Mouse (Mus musculus) layer of hippocampus, adult 8-10 months (tissue): Measurements from ENCODE around the gene Bzw2. TPM values are rescaled to one million over a fixed set of nuclear protein-coding genes. Genes with fewer than 3 reads are reported as not detected.

Experiments
- DNase-seq, 2 experiments: peaks; one replicate each; pipeline ENCODE4 v3.0.0; 2022; ENCODE audit warnings: low spot score in 2 of 2
- total RNA-seq, 4 experiments: library from RNA; stranded (reverse); gene quantifications; 2 replicates each; pipeline ENCODE4 v1.2.4; 2022

Gene Bzw2
- total RNA-seq, 4 experiments from 2014 or later, result 50.8 to 60.5 (median 56.9) TPM

DNA sequence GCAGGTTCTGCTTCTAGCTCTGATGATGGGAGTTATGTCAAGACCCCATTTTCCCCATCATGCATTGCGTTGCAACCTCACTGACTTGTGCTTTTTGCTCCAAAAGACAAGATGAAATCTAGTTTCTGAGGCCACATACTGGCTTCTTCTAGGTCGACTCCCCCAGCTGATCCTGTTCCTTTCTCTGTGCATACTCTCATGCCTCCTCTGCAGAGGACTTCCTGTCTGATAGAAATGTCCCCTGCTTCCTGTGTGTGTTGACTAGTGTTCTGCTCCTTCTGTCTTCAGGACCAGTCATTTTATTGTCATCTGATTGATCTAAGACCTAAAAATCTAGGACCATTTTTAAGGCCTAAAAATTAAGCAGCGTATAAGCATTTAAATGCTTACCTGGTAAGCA lies 22.5 kb downstream of the Bzw2 start:
- no peak for DNase-seq

DNA sequence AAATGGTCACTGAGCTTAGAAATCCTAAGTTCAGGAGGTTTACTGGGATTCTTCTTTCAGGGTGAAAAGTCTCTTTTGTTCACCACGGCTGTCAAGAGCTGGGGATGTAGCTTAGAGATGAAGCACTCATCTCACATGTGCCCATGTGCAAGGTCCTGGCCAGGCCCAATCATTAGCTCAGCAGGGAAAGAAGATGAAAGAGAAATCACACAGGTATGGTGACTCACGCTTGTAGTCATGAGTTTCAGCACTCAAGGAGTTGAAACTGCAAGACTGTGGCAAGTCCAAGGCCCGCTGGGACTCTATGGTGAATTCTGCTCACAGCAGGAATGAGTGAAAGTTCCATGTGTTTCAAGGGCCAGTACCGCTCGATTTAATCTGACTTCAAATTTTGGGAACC lies 23.8 kb downstream of the Bzw2 start:
- DNase-seq, result no peak

DNA sequence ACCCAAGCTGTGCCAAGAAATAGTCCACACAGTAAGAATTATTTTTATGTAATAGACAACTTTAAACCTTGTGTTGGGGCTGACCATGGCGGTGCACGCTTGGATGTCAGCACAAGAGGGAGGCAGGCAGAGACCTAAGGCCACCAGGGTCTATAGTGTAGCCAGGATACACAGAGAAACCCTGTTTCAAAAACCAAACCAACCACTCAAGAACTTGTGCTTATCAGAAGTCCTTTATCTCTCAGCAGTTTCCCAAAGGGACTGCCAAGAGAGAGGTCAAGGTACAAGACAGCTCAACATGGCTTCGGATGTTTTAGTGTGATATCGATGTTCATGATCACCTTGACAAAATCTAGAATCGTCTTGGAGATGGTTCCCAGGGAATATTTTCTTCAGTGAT lies 24.3 kb downstream of the Bzw2 start:
- no peak for DNase-seq

DNA sequence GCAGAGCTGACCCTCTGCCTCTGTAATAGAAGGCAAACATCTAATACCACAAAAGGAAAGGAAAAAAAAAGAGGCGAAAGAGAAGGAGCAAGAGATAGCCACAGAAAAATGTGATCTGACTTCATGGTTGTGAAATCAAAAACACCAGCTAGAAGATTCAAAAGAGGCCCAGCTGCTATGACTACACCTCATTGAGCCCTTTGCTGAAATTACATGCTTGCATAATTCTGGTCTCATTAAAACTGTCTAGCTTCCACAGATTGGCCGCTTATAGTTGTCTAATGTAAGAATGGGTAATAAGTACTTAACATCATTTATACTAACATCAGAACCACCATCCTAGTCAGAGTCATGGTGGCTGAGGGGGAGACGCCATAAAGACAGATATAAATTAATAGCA lies 25.2 kb downstream of the Bzw2 start:
- DNase-seq, result no peak

DNA sequence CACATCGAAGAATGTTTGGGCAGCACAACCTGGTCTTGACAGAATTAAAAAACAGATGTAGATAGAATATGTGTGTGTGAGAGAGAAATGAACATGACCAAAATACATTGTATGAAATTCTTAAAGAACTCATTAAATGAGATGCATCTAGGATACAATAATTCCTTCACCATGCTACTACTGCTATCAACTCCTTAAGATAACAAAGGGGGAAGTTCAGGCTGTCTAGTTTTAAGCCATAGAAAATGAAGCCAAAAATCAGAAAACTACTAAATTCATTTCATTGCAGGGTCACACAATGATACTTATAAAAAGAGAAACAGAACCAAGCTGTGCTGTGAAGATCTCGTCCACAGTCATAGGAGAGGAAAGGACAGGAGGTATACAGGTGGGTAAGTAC lies 25.6 kb downstream of the Bzw2 start:
- no peak for DNase-seq

DNA sequence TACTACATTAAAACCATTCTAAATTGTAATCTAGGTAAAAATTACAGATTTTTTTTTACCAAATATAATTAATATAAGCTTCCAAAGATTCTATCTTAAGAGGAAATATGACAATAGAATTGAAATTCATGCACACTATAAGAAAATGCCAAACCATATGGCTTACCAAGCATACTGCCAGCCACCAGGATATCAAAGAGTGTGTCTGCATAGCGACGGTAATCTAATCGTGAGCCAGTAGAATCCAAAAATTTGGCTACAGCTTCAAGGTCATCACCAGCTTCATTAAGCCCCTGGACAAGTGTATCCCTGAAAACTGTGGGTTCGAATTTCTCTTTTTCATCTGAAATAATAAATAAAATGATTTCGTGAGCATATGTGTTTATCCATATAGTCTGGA lies 28.1 kb downstream of the Bzw2 start:
- DNase-seq, result no peak

DNA sequence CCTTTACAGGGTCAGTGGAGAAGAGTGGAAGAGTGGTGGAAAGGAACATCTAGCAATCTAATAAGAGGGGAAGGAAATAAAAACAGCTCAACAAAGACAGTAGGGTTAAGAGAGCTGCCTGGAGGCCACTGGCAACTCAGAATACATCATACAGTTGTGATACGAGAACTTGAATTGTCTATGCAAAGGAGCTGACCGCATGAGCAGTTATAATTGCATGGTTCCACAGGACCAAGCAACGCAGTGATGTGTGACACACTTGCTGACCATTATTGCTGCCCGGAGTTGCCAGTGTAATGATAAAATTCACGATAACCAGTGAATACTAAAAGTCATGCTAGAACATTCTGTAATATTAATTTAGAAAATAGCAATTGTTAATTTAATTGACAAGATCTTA lies 31.8 kb downstream of the Bzw2 start:
- no peak for DNase-seq

DNA sequence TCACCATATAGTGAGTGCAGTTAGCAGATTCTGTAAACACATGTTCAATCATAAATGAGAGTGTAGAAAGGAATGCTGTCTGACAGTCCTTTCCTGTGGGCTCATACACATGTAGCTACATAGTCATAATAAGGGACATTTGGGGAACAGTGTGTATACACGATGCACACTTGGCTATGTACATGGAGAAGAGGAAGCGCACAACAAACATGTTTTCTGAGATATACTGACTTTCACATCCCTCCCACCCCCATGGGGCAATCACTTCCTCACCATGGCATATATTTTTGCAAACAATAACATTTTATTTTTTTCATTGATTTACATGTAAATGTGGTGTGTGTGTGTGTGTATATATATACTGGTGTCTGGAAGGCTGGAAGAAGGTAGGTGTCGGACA lies 38.6 kb downstream of the Bzw2 start:
- no peak for DNase-seq

DNA sequence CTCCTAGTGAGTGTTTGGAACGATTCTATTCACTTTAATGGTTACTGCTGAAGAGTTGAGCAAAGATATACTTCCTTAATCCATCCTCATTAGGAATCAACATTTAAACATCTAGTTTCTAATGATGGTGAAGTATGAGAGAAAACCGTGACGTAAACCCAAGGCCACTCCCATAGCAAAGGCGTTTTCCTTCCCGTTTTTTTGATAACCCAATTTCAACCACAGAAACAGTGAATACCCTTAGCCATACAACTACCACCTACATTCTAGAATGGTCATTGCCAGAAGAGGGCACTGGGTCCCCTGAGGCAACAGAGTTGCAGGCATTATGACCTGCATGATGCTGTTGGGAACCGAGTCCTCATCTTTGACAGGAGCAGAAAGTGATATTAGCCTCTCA lies 40.7 kb downstream of the Bzw2 start:
- DNase-seq, result no peak

DNA sequence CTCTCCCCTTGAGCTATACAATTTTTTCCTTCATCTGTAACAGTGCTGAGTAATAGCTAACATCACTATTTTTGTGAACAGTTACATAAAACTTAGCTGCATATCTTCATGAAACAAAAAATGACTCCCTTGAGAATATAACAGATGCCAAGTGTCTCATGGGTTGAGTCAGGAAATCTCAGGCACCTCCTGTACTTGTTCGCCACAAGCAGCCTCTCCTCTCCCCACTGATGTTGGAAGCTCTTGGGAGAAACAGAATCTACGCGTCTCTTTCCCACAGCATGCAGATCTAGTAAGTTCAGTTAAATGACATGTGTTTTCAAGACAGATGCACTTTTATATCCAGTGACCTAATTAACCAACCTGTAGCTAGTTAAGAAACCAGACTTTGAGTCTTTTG lies 45.8 kb downstream of the Bzw2 start:
- DNase-seq, result no peak

DNA sequence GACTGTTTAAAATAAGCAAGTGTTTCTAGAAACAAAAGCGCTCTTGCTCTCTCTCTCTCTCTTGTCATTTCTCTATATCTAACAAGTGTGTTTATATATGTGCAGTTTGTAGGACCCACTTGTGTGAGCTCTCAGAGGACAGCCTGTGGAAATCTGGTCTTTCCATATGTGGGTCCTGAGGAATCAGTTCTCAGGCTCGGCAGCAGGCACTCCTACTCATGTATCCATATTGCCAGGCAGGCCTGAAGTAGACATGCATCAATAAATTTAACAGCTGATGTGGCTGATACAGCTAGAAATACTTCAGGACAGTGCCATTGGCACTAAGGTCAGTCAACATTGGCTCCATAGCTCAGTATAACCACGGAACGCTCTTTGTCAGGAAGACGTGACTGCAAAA lies 46.8 kb downstream of the Bzw2 start:
- DNase-seq, result no peak

DNA sequence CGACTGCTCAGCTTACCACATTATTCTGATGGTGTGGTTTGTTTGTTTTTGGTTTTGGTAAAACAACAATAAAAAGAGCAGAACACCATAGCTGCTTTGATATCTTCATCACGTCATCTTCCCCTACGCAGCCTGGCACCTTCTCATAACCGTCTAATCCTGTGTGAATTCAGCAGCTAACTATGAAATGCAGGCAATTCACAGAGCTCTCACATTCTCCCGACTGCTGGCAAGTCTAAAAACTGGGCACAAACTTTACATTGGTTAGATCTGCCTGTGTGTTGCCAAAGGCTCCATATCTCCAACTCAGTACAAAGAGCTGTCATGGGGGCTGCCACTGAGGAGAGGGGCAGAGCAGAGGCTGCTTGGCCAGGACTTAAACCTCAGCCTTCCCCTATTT lies 47.4 kb downstream of the Bzw2 start:
- DNase-seq, result no peak

DNA sequence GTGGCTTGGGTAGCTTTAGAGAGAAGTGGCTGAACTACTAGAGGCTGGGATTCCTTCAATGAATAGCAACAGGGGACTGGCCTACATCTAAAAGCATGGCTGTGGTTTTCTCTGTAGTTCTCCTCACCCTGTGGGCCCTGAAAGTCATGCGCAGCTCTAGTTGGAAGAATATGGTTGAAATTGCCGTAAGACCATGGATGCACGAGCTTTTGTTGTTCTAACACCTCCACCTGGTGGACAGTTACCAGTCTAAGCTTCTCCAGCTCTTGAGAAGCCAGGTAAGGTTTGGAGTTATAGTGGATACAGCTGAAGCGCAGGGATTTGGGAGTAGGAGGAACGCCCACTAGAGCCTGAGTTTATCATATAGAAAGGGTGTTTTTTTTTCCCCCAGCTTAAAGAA lies 49.4 kb downstream of the Bzw2 start:
- no peak for DNase-seq

DNA sequence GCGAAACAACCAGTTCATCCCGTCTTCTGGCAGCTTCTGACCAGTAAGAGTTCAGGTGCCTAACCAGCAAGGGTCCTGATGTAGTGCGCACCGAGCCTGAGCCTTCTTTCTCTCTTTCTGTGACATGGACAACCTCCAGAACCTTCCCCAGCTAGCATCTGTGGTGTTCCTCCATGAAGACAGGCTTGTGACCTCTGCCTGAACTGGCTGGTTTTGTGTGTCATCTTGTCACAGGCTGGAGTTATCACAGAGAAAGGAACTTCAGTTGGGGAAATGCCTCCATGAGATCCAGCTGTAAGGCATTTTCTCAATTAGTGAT lies 54.3 kb downstream of the Bzw2 start:
- DNase-seq, result no peak

DNA sequence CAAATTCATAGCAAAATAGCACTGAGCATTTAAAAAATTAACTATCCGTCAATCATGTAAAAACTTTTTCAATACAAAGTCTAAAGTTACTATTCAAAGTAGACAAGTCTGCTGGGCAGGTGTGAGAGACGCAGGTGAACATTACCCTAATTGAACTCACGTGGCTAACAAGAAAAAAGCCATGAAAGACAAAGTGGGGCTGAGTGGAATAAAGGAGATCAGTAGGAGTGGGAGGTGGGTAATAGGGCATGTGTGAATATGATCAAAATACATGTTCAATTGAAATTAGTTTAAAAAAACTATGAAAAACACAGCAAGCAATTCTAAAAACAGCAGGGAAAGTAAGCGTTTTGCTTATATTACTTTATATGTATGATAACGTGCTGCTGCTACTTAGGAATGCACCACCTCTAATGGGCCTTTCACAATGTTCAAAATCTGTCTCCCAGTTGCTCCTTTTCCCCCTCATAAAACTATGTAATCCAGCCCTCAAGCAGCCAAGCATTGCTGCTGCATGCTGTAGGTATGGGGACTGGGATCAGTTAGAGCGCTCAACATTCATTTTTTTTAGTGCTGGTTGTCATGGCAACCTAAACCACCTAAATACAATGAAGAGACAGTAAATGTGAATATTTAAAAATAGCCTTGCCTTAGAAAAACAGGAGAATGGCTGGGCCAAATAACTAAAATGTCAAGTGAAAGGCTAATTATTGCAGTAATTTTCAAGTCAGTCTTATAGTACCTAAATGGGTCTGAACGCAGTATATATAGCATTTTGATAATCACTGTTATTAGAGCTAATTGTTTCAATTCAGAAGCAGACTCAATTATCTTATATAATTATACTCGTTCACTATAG lies 54.9 kb downstream of the Bzw2 start:
- no peak for DNase-seq

DNA sequence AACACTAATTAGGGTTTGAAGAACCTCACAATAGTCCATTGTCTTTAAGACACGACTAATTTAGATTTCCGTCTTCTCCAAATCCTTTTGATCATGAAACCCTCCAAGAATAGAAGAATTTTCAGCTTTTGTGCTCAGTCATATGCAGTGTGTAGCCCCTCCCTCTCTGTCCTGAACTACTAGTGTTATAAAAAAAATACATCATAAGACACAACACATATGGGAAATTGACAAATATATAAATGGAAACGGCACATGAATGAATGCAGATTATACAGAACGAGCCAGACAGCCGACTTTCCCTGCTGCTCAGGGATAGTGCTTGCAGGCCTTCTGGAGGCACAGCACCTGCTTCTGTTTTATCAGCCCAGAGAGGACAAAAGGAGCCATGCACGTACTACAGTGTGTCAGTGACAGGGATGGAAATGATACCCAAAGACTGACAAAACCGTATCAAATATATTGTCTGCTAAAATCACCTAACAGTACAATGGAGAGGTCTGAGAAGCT lies 62.5 kb downstream of the Bzw2 start:
- no peak for DNase-seq

DNA sequence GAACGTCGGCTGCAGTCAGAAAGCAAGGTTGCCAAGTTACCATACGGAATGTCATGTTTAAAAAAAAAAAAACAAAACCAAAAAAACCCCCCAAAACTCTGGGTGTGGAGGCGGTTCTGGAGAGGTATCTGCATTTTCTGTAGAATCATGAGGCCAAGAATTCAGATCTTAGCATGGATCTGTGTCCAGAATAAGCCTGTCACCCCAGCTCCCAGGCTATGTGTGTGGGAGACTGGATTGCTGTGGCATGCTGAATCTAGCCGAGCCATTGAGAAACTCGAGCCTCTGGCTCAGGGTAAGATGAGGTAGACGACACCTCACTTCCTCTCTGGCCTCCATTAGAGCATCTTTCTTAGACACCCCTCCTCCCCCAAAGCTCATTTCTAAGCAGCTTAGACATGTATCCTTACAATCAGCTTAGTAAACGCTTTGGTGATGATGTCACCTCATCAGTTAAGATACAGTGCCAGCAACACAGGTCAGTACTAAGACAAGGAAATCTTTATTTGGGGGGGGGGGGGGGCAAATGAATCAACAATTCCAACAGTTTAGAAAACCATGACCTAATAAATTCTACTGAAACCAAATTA lies 64.7 kb downstream of the Bzw2 start:
- DNase-seq, result no peak

DNA sequence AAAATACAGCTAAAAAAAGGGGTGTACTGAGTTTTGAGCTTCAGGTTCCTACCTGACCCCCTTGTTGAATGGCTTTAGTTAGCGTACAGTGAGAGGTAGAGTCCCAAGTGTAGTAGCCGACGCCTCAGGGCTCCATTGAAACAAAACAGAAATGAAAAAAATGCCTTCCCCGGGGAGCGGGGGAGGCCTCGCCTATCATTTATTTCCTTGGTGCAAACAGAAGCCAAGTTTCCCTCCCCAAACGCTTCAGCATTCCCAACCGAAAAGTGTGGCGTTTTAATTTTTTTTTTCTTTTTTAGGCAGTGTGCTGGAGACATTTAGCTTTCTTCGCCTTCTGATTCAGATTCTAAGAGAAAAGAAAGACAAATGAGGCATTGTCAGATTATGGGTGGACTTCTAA lies 65.9 kb downstream of the Bzw2 start:
- DNase-seq, result no peak

DNA sequence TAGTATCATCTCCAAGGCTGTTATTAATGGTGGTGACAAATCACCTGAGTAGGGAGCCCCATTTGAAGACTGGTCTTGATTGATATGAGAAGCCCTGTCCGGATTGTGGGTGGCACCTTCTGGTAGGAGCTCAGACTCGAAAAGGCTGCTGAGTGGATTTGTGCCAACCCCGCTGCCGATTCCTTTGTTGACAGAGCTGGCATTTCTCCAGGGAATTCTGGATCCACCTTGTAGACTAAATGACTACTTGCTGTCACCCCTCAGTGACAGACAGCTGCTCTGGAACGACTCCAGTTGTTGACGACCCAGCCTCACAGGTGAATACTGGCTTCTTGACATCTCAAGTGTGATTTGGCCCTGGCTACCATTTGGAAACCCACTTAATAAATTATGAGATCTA lies 68.7 kb downstream of the Bzw2 start:
- no peak for DNase-seq

DNA sequence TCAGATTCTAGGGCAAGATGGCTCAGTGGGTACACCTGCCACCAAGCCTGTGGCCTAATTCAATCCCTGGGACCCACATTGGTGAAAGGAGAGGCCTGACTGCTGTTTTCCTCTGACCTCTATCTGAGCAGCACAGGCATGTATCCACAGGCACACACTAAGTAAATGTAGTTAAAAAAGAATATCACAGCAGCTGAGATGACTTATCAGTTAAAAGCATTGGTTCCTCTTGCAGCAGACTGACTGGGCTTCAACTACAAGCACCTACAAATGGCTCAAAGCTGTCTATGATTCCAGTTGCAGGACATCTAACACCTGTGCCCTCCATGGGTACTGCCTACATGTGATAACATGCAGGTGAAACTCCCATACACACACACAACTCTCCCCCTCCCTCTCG lies 69.1 kb downstream of the Bzw2 start:
- DNase-seq, result no peak

DNA sequence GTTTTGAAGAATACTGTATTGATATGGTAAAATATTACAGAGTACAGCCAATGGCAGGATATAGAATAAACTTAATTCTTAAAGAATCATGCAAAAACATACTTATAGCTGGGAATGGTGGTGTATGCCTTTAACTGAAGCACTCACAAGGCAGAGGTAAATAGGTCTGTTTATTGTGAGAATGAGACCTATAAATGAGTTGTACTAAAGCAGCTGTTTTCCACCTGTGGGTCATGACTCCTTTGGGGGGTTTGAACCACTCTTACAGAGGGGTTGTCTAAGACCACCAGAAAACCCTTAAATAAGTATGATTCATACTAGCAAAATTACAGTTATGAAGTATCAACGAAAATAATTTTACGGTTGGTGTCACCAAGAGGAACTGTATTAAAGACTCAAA lies 72.5 kb downstream of the Bzw2 start:
- DNase-seq, result no peak

DNA sequence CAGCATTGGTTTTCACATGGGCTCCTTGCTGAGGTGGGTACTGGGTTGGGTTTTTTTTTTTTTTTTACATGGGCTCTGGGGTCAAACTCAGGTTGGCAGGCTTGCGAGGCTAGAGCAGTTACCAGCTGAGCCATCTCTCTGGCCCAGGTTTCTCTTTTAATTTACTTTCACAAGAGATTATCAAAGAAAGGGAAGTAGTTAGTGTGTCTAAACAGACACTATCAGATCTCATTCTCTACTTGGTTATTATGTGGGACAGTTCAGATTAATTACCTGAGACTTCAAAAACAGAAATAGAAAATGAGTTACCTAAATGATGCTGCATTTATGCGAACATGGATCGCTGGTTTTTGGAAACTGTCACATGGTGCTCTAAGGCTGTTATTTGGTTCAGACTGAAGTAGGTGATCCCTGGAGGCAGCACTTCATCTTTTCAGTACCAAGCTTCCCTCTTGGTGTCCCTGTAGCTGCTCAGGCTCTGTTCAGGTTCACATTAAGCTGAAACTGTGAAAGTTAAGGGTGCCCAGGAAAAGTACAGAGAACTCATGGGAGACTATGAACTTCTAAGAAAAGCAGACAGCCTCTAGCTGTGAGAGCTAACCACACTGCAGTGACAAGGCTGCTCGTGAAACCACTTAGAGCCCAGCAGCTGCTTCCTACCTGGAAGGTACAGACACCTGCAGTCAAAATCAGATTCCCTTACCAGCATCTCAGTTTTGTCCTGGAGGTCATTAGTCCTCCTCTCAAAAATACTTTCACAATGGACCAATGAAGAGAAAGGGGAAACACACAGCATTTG lies 79.6 kb downstream of the Bzw2 start:
- no peak for DNase-seq

DNA sequence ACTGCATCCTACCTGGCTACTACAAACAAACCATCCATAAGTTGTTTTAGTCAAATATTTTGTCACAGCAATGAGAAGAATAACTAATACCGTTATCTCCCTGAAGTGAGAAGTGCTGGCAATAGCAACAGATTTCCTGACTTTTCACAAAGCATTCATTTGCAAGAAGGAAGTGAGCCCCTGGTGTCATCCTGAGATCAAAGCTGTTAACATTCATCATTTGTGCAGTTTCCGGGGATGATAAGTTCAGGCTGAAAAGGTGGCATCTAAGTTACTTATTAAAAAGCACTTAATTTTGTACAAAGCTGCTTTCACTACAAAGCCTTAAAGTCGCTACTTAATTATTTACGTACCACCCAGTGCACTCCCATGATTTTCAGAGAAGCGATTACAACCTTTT lies 85.0 kb downstream of the Bzw2 start:
- no peak for DNase-seq
